Mouse (Mus musculus) ES-Bruce4 (cell line): ENCODE results near the gene Tiam1.

ENCODE experiments used
- CTCF ChIP-seq: IDR thresholded peaks from one replicate; pipeline ENCODE4 v1.8.1; 2011; ENCODE audit warnings: low read depth, low read length
- EP300 ChIP-seq: IDR thresholded peaks from 2 replicates; pipeline ENCODE4 v1.6.1; 2011; ENCODE audit warnings: low read depth, low read length; ENCODE audit not compliant: insufficient read depth
- POLR2A ChIP-seq: IDR thresholded peaks from one replicate; pipeline ENCODE4 v1.8.1; 2011; ENCODE audit warnings: low read length; ENCODE audit not compliant: insufficient read depth

GRCm38 (mm10) chr16:89857666-89858065 is 285.9 kb downstream of the Tiam1 start:
- TF ChIP-seq CTCF (no peak), EP300 (no peak), POLR2A (no peak)
